Mouse (Mus musculus): Measurements from ENCODE around the gene Tns1. TPM values are rescaled to one million over a fixed set of nuclear protein-coding genes. Genes with fewer than 3 reads are reported as not detected.

Gene Tns1
- total and polyA plus RNA-seq, 2 experiments from 2014 or later: 11.7 to 28.0 TPM

DNA sequence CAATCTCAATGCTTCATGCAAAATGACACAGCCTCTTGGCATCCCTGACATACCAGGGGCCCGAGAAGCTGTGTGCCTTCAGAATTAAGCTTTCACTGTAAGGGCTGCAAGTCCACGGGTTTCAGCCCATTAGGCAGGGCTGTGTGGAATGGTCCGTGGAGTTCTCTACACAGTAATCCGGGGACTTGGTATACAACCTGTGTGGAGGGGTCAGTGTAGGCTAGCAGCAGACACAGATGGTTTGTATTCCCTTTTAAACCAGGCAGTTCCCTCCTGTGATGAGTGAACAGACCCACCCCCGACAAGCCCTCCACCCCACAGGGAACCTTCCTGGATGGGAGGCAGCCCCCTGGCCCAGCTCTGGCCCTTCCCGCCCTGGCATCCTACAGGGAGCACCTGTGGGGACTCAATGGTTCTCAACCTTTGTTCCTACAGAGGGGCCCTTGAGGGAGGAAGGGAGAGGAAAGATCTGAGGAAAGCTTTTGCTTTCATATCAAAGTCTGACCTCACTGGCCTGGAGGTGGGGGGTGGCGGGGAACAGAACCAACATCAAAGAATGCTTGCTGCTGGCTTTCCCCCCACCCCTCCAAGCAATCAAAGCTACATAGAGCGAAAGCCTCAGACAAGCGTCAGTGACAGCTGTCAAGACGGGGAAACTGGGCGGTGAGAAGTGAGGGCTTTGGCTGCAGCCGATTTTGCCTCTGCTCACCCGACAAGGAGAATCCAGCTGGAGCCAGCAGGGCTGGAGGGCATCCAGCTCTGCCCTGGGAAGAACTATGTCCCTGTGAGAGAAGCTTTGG lies 155.3 kb downstream of the Tns1 start:
- no peak for TF ChIP-seq CTCF (IDR thresholded peaks at IDR 0.05; ENCODE audit: low read depth)
- Histone ChIP-seq H3K9me3 (ENCODE audit: low read length) (no peaks in the 10 kb centered on the region), H3K4me1 (ENCODE audit: insufficient read depth, low read length) (peaks cover 21% of the 10 kb centered on the region), H3K9ac (replicated peaks; ENCODE audit: low read length) (no peak overlapping the region), H3K4me2 (ENCODE audit: low read depth, low read length) (peak overlapping the region; percentile 10; the same call in 1 of the 2 replicates), H3K27me3 (ENCODE audit: insufficient read depth, low read length) (no peaks in the 10 kb centered on the region), H3K36me3 (ENCODE audit: insufficient read depth, low read length) (no peaks in the 10 kb centered on the region), H3K27ac (peak overlapping the region; percentile 15; the same call in 1 of the 2 replicates), H3K4me3 (ENCODE audit: low read length) (no peak overlapping the region)
- 16% methylated on average over 13 of the region's 13 CpGs for WGBS
- peak; percentile 36; the same call in 1 of the 2 replicates for ATAC-seq
- peak; percentile 39 for DNase-seq (ENCODE audit: low spot score)

- Histone ChIP-seq H3K4me3 (ENCODE audit: low read length) (no peak overlapping the region), H3K9ac (replicated peaks; ENCODE audit: low read length) (no peak overlapping the region), H3K4me2 (ENCODE audit: low read depth, low read length) (no peak overlapping the region), H3K36me3 (ENCODE audit: insufficient read depth, low read length) (no peaks in the 10 kb centered on the region), H3K4me1 (ENCODE audit: insufficient read depth, low read length) (peaks cover 31% of the 10 kb centered on the region), H3K27ac (no peak overlapping the region), H3K27me3 (ENCODE audit: insufficient read depth, low read length) (no peaks in the 10 kb centered on the region), H3K9me3 (ENCODE audit: low read length) (no peaks in the 10 kb centered on the region)
- TF ChIP-seq CTCF (IDR thresholded peaks at IDR 0.05; ENCODE audit: low read depth): peak; percentile 18; the same call in 1 of the 2 replicates
- no peak for ATAC-seq
- no peak for DNase-seq (ENCODE audit: low spot score)
- WGBS: 70% methylated on average over 12 of the region's 12 CpGs
Observed at GRCm38 (mm10) chr1:73966411-73967238, 157.6 kb downstream of the Tns1 start.

GRCm38 (mm10) chr1:73964151-73964743 lies 160.0 kb downstream of the Tns1 start:
- 58% methylated on average over 5 of the region's 5 CpGs for WGBS
- no peak overlapping the region for H3K4me2 ChIP-seq (ENCODE audit: low read depth, low read length)
- no peak for TF ChIP-seq CTCF (IDR thresholded peaks at IDR 0.05; ENCODE audit: low read depth)
- no peaks in the 10 kb centered on the region for H3K9me3 ChIP-seq (ENCODE audit: low read length)
- H3K27ac ChIP-seq: peak overlapping the region; percentile 86; the same call in 1 of the 2 replicates
- no peak for ATAC-seq
- H3K4me1 ChIP-seq (ENCODE audit: insufficient read depth, low read length): peaks cover 29% of the 10 kb centered on the region
- H3K27me3 ChIP-seq (ENCODE audit: insufficient read depth, low read length): no peaks in the 10 kb centered on the region
- H3K4me3 ChIP-seq (ENCODE audit: low read length): no peak overlapping the region
- H3K36me3 ChIP-seq (ENCODE audit: insufficient read depth, low read length): no peaks in the 10 kb centered on the region
- DNase-seq (ENCODE audit: low spot score): no peak
- 0 out of 2 replicates have a peak overlapping the region, but pooled peaks have one; percentile 17 for H3K9ac ChIP-seq (replicated peaks; ENCODE audit: low read length)

- Histone ChIP-seq H3K4me2 (ENCODE audit: low read depth, low read length) (0 out of 2 replicates have a peak overlapping the region, but pooled peaks have one; percentile 21), H3K9ac (replicated peaks; ENCODE audit: low read length) (0 out of 2 replicates have a peak overlapping the region, but pooled peaks have one; percentile 17), H3K36me3 (ENCODE audit: insufficient read depth, low read length) (no peaks in the 10 kb centered on the region), H3K9me3 (ENCODE audit: low read length) (no peaks in the 10 kb centered on the region), H3K4me1 (ENCODE audit: insufficient read depth, low read length) (peaks cover 23% of the 10 kb centered on the region), H3K4me3 (ENCODE audit: low read length) (no peak overlapping the region), H3K27ac (peak overlapping the region; percentile 86), H3K27me3 (ENCODE audit: insufficient read depth, low read length) (no peaks in the 10 kb centered on the region)
- WGBS: 20% methylated on average over 8 of the region's 8 CpGs
- no peak for TF ChIP-seq CTCF (IDR thresholded peaks at IDR 0.05; ENCODE audit: low read depth)
- DNase-seq (ENCODE audit: low spot score): peak; percentile 82
- ATAC-seq: peak; percentile 15; the same call in 1 of the 2 replicates
Observed at GRCm38 (mm10) chr1:73963626-73964025, 160.6 kb downstream of the Tns1 start.

- peak; percentile 81 for DNase-seq (ENCODE audit: low spot score)
- peak overlapping the region; percentile 44 for H3K4me2 ChIP-seq (ENCODE audit: low read depth, low read length)
Observed at GRCm38 (mm10) chr1:73962668-73963371, 161.4 kb downstream of the Tns1 start.

More at GRCm38 (mm10) chr1:73962668-73963371, 161.4 kb downstream of the Tns1 start:
- H3K9ac ChIP-seq (replicated peaks; ENCODE audit: low read length): peak overlapping the region; percentile 22; the same call in 1 of the 2 replicates
- no peaks in the 10 kb centered on the region for H3K27me3 ChIP-seq (ENCODE audit: insufficient read depth, low read length)
- no peaks in the 10 kb centered on the region for H3K9me3 ChIP-seq (ENCODE audit: low read length)
- peak; percentile 58 for TF ChIP-seq CTCF (IDR thresholded peaks at IDR 0.05; ENCODE audit: low read depth)
- H3K4me3 ChIP-seq (ENCODE audit: low read length): peak overlapping the region; percentile 17; the same call in 1 of the 2 replicates
- H3K4me1 ChIP-seq (ENCODE audit: insufficient read depth, low read length): peaks cover 18% of the 10 kb centered on the region
- peak; percentile 92 for ATAC-seq
- H3K36me3 ChIP-seq (ENCODE audit: insufficient read depth, low read length): no peaks in the 10 kb centered on the region
- 13% methylated on average over 12 of the region's 12 CpGs for whole genome bisulfite sequencing
- H3K27ac ChIP-seq: peak overlapping the region; percentile 86
